Mouse (Mus musculus) neural tube, embryonic 10.5 days (tissue): ENCODE measurements around the gene Tex46.
A peak's percentile ranks its signal among the peaks of the same experiment; 100 is the strongest.

Source experiments
- DNase-seq: peaks from one replicate; pipeline ENCODE4 v3.0.0-alpha.2; 2017; ENCODE audit warnings: low spot score; ENCODE audit errors: extremely low spot score

Gene Tex46

DNA sequence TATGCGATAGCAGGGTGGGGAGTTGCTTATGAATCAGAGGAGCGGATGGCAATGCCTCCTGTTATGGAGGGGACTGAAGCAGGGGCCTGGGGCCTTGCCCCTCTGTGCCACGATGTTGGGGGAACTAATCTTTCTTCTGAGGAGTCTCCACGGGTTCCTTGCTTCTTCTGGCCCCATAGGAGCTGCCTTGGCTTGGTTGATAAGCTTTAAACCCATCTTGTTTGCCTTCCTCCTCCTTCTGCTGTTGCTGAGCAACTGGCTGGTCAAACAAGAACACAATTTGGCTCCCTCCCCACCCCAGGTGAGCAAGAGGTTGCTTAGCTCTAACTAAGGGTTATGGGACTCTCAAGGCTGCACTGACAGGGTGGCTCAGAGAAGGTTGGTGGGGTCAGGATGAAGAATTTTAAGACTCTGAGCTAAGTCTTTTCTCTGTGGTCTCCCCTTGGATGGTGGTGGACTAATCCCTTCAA is at the start of gene Tex46:
Tex46 (plus strand) TSS at position 51 of the 470 bp plus-strand sequence.
- no peak for DNase-seq

DNA sequence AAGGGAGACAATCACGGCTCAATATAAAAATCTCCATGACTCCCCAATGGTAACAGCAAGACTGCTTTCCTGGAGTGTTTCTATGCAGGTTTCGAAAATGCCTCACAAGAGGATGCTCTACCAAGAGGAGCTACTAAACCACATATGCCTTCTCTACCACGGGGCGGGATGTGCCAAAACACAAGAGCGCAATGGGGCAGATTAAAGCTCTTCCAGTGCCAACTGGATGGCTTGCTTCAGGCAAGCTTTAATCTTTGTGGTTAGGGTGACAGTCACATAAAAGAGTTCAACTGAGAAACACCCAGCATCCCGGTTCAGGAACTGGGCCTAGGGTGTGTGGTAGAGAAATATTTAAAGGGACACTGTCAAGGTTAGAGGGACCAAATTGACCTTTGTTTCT is 47.5 kb upstream of the Tex46 start:
- DNase-seq: no peak

DNA sequence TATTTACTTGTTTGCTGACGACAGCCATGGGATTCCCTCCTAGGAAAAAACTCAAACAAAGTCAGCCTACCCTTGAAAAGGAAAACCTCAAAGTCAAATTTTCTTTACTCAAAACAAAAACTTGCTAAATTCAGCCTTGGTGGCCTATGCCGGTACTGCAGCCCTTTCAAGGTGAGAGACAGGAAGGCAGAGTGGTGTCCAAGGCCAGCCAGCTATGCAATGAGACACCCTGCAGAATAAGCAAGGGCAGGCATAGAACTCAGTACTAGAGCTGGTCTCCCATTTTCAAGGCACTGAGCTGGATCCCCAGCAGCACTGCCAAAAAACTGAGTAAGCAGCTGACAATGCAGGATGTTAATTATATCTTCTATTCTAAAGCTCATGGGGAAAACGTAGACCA is 41.6 kb upstream of the Tex46 start:
- no peak for DNase-seq

- DNase-seq: no peak
Observed at GRCm38 (mm10) chr4:136569998-136570397, 40.2 kb upstream of the Tex46 start.

DNA sequence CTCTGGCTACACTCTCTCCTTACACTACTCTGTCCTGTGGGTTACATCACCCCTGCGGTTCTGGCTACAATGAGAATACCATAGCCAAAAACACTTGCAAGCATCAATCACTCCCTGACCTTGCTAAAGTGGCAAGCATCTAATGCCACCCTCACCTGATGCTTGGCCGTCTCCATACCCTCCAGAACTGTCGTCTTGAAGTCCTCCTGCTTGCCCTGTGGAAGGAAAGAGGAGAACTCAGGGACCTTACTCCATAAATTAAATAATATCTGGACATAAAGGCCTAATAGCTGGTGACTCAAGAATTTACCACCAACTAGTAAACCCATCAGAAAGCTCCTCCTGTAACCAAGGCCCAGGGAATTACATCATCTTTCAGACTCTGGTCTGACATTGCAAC is 28.4 kb upstream of the Tex46 start:
- no peak for DNase-seq

- DNase-seq: no peak
Observed at GRCm38 (mm10) chr4:136587221-136587827, 22.9 kb upstream of the Tex46 start.

DNA sequence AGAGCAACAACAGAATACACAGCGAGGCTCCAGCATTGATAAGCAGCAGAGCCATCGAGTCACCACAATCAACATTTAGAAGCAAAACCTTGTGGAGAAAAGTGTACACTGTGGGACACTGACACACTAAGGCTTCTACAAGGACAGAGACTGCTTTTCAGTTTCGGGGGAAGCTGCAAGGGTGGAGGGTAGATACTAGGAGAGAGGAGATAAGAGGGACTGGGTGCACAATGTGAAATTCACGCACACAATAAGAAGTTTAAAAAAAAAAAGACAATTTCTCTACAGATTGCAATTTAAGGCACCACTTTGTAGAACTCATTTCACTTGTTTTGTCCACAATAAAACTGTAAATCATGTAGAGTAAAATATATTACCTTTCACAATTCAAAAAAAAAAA is 22.2 kb upstream of the Tex46 start:
- no peak for DNase-seq

GRCm38 (mm10) chr4:136592111-136592510 is 18.1 kb upstream of the Tex46 start:
- DNase-seq: no peak

DNA sequence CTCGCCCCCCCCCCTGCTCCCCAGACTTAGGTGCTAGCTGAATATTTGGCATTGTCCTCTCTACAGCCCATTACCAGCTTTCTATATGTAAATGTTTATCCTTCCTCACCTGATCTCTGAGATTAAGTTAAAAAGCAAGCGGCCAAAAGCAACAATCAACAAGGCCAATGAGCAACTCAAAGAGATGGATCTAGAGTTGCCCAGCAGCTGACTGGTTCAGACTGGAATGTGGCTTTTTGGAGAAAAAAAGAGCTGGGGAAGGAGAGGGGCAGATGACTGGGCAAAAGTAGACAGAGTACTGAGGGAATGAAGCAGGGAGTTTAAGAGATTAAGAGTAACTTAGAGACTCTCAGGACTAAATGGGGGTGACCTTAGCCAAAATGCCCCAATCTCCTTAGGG is 16.2 kb upstream of the Tex46 start:
- no peak for DNase-seq

DNA sequence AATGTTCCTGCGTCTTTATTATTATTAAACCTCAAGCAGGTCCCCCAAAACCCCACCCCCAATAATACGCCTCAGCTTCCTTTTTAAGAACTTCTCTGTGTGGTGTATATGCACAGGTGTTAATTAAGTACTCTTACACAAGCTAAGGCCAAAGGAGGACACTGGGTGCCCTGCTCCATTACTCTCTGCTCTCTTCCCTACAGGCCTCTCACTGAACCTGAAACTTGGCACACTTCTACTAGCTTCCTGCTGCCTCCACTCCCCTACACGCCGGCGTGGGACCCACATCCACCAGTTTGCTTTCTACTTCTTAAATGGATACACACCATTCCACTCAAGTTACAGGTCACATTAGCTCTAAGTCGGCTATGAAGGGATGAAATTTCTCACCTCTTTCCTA is 15.0 kb upstream of the Tex46 start:
- DNase-seq: no peak

DNA sequence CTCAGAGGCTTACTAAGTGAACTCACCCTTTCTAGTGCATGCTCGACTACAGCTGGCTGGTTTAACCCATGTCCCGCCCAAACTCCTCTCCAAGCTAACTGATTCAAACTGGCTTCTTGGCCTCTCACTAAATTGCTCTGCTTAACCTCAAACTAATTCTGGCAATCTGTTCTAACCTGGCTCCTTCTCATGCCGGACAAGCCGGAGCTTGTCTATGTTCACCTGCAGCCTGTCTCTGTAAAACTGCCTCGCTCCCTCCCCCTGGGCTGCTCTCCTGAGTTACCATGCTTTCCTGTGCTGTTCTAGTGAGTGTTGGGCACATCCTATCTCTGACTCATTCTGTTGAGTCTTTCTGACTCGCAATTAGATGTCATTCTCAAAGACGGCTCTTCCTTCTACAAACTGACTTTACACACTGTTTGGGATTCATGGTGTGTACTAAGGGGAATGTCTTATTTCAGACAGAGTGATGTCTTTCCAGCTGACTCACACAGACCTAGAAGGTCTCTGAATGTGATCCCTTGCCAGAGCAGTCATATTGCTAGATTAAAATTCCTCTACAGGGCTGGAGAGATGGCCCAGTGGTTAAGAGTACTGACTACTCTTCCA is 11.9 kb upstream of the Tex46 start:
- DNase-seq: no peak

DNA sequence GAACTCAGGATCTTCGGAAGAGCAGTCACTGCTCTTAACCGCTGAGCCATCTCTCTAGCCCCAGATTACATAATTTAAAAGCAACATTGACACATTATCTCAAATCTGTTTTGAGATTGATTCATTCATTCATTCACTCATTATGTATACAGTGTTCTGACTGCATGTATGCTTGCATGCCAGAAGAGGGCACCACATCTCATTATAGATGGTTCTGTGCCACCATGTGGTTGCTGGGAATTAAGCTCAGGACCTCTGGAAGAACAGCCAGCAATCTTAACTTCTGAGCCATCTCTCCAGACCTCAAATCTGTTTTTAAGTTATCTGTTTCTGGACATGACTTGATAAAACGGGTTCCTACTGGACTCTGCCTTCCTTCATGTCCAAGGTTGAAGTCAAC is 10.4 kb upstream of the Tex46 start:
- DNase-seq: no peak

GRCm38 (mm10) chr4:136600536-136600935 is 9.7 kb upstream of the Tex46 start:
- no peak for DNase-seq

DNA sequence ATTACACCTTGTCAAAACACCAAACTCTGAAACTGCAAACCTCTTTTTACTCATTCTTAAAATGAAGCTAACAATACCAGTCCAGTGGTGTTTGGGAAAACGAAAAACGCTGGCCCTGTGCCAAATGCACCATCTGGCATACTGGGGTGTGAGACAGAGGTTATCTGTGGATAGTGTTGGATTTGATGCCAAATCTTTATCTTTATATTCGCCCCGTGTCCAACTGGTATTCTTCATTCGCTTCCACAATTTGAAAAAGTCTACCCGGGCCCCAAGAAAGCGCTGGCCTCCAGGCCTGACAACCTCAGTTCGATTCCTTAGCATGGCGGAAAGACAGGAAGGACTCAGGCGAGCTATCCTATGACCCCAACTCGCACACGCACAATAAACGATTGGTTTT is 8.8 kb upstream of the Tex46 start:
- peak; percentile 48 for DNase-seq

- peak; percentile 79 for DNase-seq
Observed at GRCm38 (mm10) chr4:136602018-136602554, 8.2 kb upstream of the Tex46 start.

- DNase-seq: peak; percentile 98
Observed at GRCm38 (mm10) chr4:136602568-136602967, 7.7 kb upstream of the Tex46 start, which contains the start of gene Kdm1a. TSS of gene Kdm1a (minus strand) at chr4:136602723.

- no peak for DNase-seq
Observed at GRCm38 (mm10) chr4:136605756-136606485, 4.3 kb upstream of the Tex46 start.

DNA sequence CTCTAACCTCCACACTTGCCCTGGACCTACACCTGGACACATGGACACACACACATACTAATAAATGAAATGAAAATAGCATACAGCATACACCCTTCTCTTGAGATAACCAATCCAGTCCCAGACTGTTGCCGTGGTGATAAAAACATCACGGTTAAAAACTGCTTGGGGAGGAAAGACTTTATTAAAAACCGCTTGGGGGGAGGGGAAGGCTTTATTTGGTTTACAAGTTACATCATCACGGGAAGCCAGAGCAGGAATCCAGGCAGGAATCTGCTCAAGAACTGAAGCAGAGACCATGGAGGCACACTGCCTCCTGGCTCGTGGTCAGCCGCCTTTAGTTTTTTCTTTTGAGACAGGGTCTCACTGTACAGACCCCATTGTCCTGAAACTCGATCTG is 3.4 kb downstream of the Tex46 start:
- DNase-seq: no peak

GRCm38 (mm10) chr4:136621336-136621735 is 11.1 kb downstream of the Tex46 start:
- DNase-seq: peak; percentile 23

DNA sequence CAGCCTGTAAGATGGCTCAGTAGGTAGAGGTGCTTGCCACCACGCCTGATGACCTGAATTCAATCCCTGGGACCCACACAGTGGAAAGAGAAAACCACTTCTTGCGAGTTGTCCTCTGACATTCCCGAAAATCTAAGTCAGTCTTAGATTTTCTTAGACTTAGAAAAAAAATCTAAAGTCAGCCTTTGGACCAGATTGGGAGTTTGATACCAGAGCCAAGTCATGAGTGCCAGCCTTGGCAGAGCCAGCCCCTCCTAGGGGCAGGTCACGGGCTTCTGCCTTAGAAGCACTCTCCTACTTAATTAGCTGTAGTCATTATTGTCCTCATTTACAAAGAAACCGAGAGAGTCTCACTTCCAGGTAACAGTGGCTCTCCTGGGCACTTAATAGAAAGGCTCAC is 11.7 kb downstream of the Tex46 start:
- no peak for DNase-seq

- no peak for DNase-seq
Observed at GRCm38 (mm10) chr4:136622388-136622787, 12.2 kb downstream of the Tex46 start, which contains the start of gene Lactbl1. TSS of gene Lactbl1 (plus strand) at chr4:136622621.

- no peak for DNase-seq
Observed at GRCm38 (mm10) chr4:136626590-136626989, 16.4 kb downstream of the Tex46 start.
